Mouse (Mus musculus) CH12.LX (cell line): ENCODE measurements around the gene Crocc. TPM values are rescaled to one million over a fixed set of nuclear protein-coding genes. Genes with fewer than 3 reads are reported as not detected.

Source experiments
- DNase-seq: peaks from one replicate; pipeline ENCODE4 v3.0.0-alpha.2; 2013; ENCODE audit errors: extremely low read depth
- H3K27ac ChIP-seq: 2 replicates; pipeline ENCODE4 v1.5.1; 2012; ENCODE audit warnings: low read depth, mild to moderate bottlenecking, control low read depth, moderate library complexity; ENCODE audit not compliant: insufficient read depth
- H3K27me3 ChIP-seq: replicated peaks from 2 replicates; pipeline ENCODE3; 2012; ENCODE audit warnings: inconsistent platforms
- H3K36me3 ChIP-seq, 2 experiments: replicated peaks in 1 of 2; 2 replicates each; pipeline versions ENCODE3 to v1.6.1; 2012; ENCODE audit warnings: inconsistent platforms in 1 of 2, low read length in 1 of 2, mild to moderate bottlenecking in 1 of 2, mixed read lengths in 1 of 2, moderate library complexity in 1 of 2; ENCODE audit not compliant: control insufficient read depth in 1 of 2, insufficient read depth in 1 of 2
- H3K4me1 ChIP-seq, 2 experiments: 2 replicates each; pipeline ENCODE4 v1.6.1; 2012; ENCODE audit warnings: inconsistent platforms in 1 of 2, moderate library complexity in 1 of 2; ENCODE audit not compliant: insufficient read depth in 2 of 2, control insufficient read depth in 1 of 2
- H3K4me2 ChIP-seq: 2 replicates; pipeline ENCODE4 v1.6.1; 2012; ENCODE audit warnings: low read depth, mild to moderate bottlenecking, control low read depth; ENCODE audit not compliant: poor library complexity, insufficient read depth, severe bottlenecking
- H3K4me3 ChIP-seq, 3 experiments: fragments of 150-350 bp in 1 of 3; sonication (generic) in 1 of 3; replicated peaks in 1 of 3; 2 replicates each; pipeline versions ENCODE3 to v1.5.1; 2011 to 2012; ENCODE audit warnings: low read depth in 2 of 3, low read length in 2 of 3, mild to moderate bottlenecking in 2 of 3, moderate library complexity in 2 of 3, control low read depth in 1 of 3, improper control_type of control experiment in 1 of 3, inconsistent platforms in 1 of 3, mixed read lengths in 1 of 3; ENCODE audit not compliant: poor library complexity in 1 of 3
- H3K79me2 ChIP-seq: replicated peaks from 2 replicates; pipeline ENCODE4 v1.6.1; 2012; ENCODE audit warnings: mild to moderate bottlenecking, moderate library complexity; ENCODE audit not compliant: control insufficient read depth, poor library complexity, insufficient read depth, severe bottlenecking; ENCODE audit errors: extremely low read depth
- H3K9ac ChIP-seq: 2 replicates; pipeline ENCODE4 v1.6.1; 2012; ENCODE audit warnings: low read depth, mild to moderate bottlenecking, control low read depth, moderate library complexity; ENCODE audit not compliant: insufficient read depth
- H3K9me3 ChIP-seq: replicated peaks from 2 replicates; pipeline ENCODE3; 2012; ENCODE audit warnings: low read length, inconsistent platforms, mixed read lengths
- BHLHE40 ChIP-seq: IDR thresholded peaks from 2 replicates; pipeline ENCODE4 v1.6.1; 2011; ENCODE audit warnings: mild to moderate bottlenecking, low read depth, low read length, improper control_type of control experiment
- CTCF ChIP-seq, 2 experiments: IDR thresholded peaks in 1 of 2; conservative IDR thresholded peaks in 1 of 2; 2 replicates each; pipeline ENCODE4 v1.5.1; 2011 to 2012; ENCODE audit warnings: low read depth in 2 of 2, low read length in 2 of 2, improper control_type of control experiment in 1 of 2, inconsistent platforms in 1 of 2, mild to moderate bottlenecking in 1 of 2, moderate library complexity in 1 of 2
- EP300 ChIP-seq: IDR thresholded peaks from 2 replicates; pipeline ENCODE4 v1.6.1; 2011; ENCODE audit warnings: low read length, improper control_type of control experiment
- HCFC1 ChIP-seq: IDR thresholded peaks from 2 replicates; pipeline ENCODE4 v1.6.1; 2012; ENCODE audit warnings: low read depth, mild to moderate bottlenecking, inconsistent platforms, low read length, improper control_type of control experiment
- KAT2A ChIP-seq: IDR thresholded peaks from 2 replicates; pipeline ENCODE4 v1.6.1; 2012; ENCODE audit warnings: low read length, improper control_type of control experiment, inconsistent platforms; ENCODE audit not compliant: insufficient replicate concordance
- MAX ChIP-seq: IDR thresholded peaks from 2 replicates; pipeline ENCODE4 v1.6.1; 2011; ENCODE audit warnings: low read length, improper control_type of control experiment
- MAZ ChIP-seq: IDR thresholded peaks from 2 replicates; pipeline ENCODE4 v1.6.1; 2012; ENCODE audit warnings: low read depth, mild to moderate bottlenecking, inconsistent platforms, low read length, improper control_type of control experiment, moderate library complexity
- MEF2A ChIP-seq: IDR thresholded peaks from 2 replicates; pipeline ENCODE4 v1.6.1; 2014; ENCODE audit warnings: low read depth, mild to moderate bottlenecking, inconsistent platforms, low read length, improper control_type of control experiment, borderline replicate concordance
- MXI1 ChIP-seq: IDR thresholded peaks from 2 replicates; pipeline ENCODE4 v1.6.1; 2011; ENCODE audit warnings: mild to moderate bottlenecking, low read depth, low read length, improper control_type of control experiment
- NELFE ChIP-seq: IDR thresholded peaks from 2 replicates; pipeline ENCODE4 v1.6.1; 2011; ENCODE audit warnings: low read depth, low read length, improper control_type of control experiment
- NRF1 ChIP-seq: IDR thresholded peaks from 2 replicates; pipeline ENCODE4 v1.6.1; 2014; ENCODE audit warnings: low read depth, mild to moderate bottlenecking, inconsistent platforms, low read length, improper control_type of control experiment, moderate library complexity
- POLR2A ChIP-seq: IDR thresholded peaks from 2 replicates; pipeline ENCODE4 v1.6.1; 2011; ENCODE audit warnings: low read depth, mild to moderate bottlenecking, improper control_type of control experiment, low read length
- RAD21 ChIP-seq: IDR thresholded peaks from 2 replicates; pipeline ENCODE4 v1.6.1; 2011; ENCODE audit warnings: low read depth, mild to moderate bottlenecking, low read length, improper control_type of control experiment, moderate library complexity
- SIN3A ChIP-seq: IDR thresholded peaks from 2 replicates; pipeline ENCODE4 v1.6.1; 2012; ENCODE audit warnings: low read length, improper control_type of control experiment, inconsistent platforms
- SMC3 ChIP-seq: IDR thresholded peaks from 2 replicates; pipeline ENCODE4 v1.6.1; 2011; ENCODE audit warnings: low read depth, low read length, improper control_type of control experiment
- ZKSCAN1 ChIP-seq: IDR thresholded peaks from 2 replicates; pipeline ENCODE4 v1.6.1; 2012; ENCODE audit warnings: low read depth, inconsistent platforms, low read length, improper control_type of control experiment, borderline replicate concordance
- dilution Hi-C: fragments of 300-500 bp; cut with MboI; formaldehyde crosslinking; loops from 2 replicates; pipeline ENCODE4 v1.14.3; 2020; ENCODE audit warnings: low sequenced_read_pairs; ENCODE audit not compliant: extremely low pct_unique_long_range_greater_than_20kb, extremely low pct_ligation_motif_present
- in situ Hi-C: fragments of 300-500 bp; cut with MboI; formaldehyde crosslinking; loops from 3 replicates; pipeline ENCODE4 v1.14.3; 2019; ENCODE audit warnings: low sequenced_read_pairs, low pct_ligation_motif_present, low pct_unique_long_range_greater_than_20kb, mixed read lengths
- polyA plus RNA-seq: library from polyadenylated mRNA; unstranded; fragments of >175 nt; gene quantifications from 2 replicates; pipeline ENCODE4 v1.2.1, GENCODE M21; 2012; ENCODE audit warnings: low read depth; ENCODE audit not compliant: insufficient read length
- total RNA-seq, 2 experiments: library from RNA; depleted of rRNA; stranded (reverse); fragments of 300-350 nt in 1 of 2; fragments of >200 nt in 1 of 2; gene quantifications; 2 replicates each; pipeline ENCODE4 v1.2.3; 2012 to 2014

The Crocc gene
- total and polyA plus RNA-seq, 3 experiments = 3.5 to 8.3 (median 4.8) TPM

GRCm38 (mm10) chr4:140974408-140974807 lies 85.9 kb downstream of the Crocc start:
- in situ Hi-C loops = loop anchor here (5.0 kb wide), 1 partner anchor 48 kb away; no protein-coding TSS in a partner anchor

GRCm38 (mm10) chr4:140971691-140972090 lies 88.7 kb downstream of the Crocc start:
- Histone ChIP-seq H3K79me2 (no peaks in the 10 kb centered on the region), H3K9me3 (no peaks in the 10 kb centered on the region), H3K9ac (no peak overlapping the region), H3K27me3 (no peaks in the 10 kb centered on the region), H3K36me3 (peaks cover 69 to 95% of the 10 kb centered on the region in 2 experiments), H3K4me3 (no peak overlapping the region), H3K4me1 (peaks cover 0 to 7% of the 10 kb centered on the region in 2 experiments; a peak in 1 of 4 replicates), H3K4me2 (no peak overlapping the region), H3K27ac (no peak overlapping the region)
- dilution Hi-C loops = no loop called here
- no peak for DNase-seq
- TF ChIP-seq MAX (no peak), RAD21 (no peak), KAT2A (no peak)
- in situ Hi-C loops = loop anchor here (5.0 kb wide), 1 partner anchor 51 kb away; no protein-coding TSS in a partner anchor

More at GRCm38 (mm10) chr4:140974408-140974807, 85.9 kb downstream of the Crocc start:
- Histone ChIP-seq H3K4me2 (no peak overlapping the region), H3K4me1 (peaks cover 0 to 7% of the 10 kb centered on the region in 2 experiments; a peak in 1 of 4 replicates), H3K79me2 (no peaks in the 10 kb centered on the region), H3K9ac (no peak overlapping the region), H3K36me3 (peaks cover 84 to 97% of the 10 kb centered on the region in 2 experiments), H3K4me3 (no peak overlapping the region), H3K9me3 (no peaks in the 10 kb centered on the region), H3K27ac (no peak overlapping the region), H3K27me3 (no peaks in the 10 kb centered on the region)
- dilution Hi-C loops = no loop called here
- DNase-seq = no peak
- TF ChIP-seq ZKSCAN1 = no peak
- TF ChIP-seq SMC3 = no peak
- no peak for TF ChIP-seq CTCF (conservative IDR thresholded peaks at IDR 0.05 in 1 of 2, IDR thresholded peaks at IDR 0.05 in 1 of 2; ENCODE audit: low read depth in 2 of 2, low read length in 2 of 2)
- no peak for TF ChIP-seq KAT2A
- TF ChIP-seq MEF2A = no peak
- no peak for TF ChIP-seq NELFE
- TF ChIP-seq EP300 = no peak
- no peak for TF ChIP-seq RAD21
- TF ChIP-seq MXI1 = no peak
- no peak for TF ChIP-seq MAX
- no peak for TF ChIP-seq HCFC1
- no peak for TF ChIP-seq NRF1

GRCm38 (mm10) chr4:140967386-140968159 lies 92.8 kb downstream of the Crocc start:
- in situ Hi-C loops = no loop called here
- dilution Hi-C loops = no loop called here

More at GRCm38 (mm10) chr4:140967386-140968159, 92.8 kb downstream of the Crocc start:
- Histone ChIP-seq H3K4me1 (peaks cover 8 to 36% of the 10 kb centered on the region in 2 experiments), H3K27me3 (no peaks in the 10 kb centered on the region), H3K79me2 (peaks cover 4% of the 10 kb centered on the region), H3K4me3 (no peak overlapping the region), H3K27ac (no peak overlapping the region), H3K9me3 (no peaks in the 10 kb centered on the region), H3K4me2 (no peak overlapping the region), H3K36me3 (peaks cover 31 to 79% of the 10 kb centered on the region in 2 experiments), H3K9ac (no peak overlapping the region)
- TF ChIP-seq MEF2A = no peak
- no peak for TF ChIP-seq RAD21
- TF ChIP-seq BHLHE40 = no peak
- no peak for TF ChIP-seq ZKSCAN1
- TF ChIP-seq POLR2A = no peak
- no peak for TF ChIP-seq SMC3
- TF ChIP-seq EP300 = no peak
- TF ChIP-seq MAZ = no peak
- no peak for TF ChIP-seq KAT2A
- TF ChIP-seq SIN3A = no peak
- no peak for TF ChIP-seq HCFC1
- DNase-seq = no peak
